Mouse (Mus musculus) frontal cortex, adult 2 months (tissue): ENCODE data around the gene Bcan. TPM values are rescaled to one million over a fixed set of nuclear protein-coding genes. Genes with fewer than 3 reads are reported as not detected.

Source experiments
- DNase-seq, 2 experiments: peaks; one replicate each; pipeline ENCODE4 v3.0.0; 2022; ENCODE audit warnings: low spot score in 1 of 2; ENCODE audit errors: extremely low spot score in 1 of 2
- polyA plus RNA-seq: library from polyadenylated mRNA; depleted of rRNA; stranded (reverse); fragments of >200 nt; gene quantifications from 2 replicates; pipeline ENCODE4 v1.2.3, GENCODE M21; 2012; rRNA removed

The Bcan gene
- 359 and 380 TPM in 2 replicates for polyA plus RNA-seq

- peak in 1 of 2 experiments; percentile 62 for DNase-seq
Observed at GRCm38 (mm10) chr3:88000181-88000580, at the start of gene Bcan. Gene Bcan, minus strand, starts transcription at chr3:88000230.

DNA sequence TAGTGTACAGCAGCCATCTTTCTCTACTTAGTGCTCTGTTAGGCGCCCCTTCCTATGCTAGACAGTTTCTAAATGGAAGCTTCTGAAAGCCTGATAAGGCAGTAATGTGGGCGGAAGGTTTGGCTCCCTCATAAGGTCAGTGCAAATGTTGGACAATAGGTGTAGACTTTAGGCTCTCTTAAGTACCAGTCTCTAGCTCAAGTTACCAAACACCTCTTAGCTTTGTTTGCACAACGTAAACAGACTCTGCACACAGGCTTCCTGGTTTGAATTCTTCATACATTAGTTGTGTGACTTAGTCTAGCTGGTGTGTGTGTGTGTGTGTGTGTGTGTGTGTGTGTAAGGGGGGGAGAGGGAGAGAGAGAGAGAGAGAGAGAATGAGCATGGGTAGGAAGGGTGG lies 49.5 kb upstream of the Bcan start:
- DNase-seq, result no peak

DNA sequence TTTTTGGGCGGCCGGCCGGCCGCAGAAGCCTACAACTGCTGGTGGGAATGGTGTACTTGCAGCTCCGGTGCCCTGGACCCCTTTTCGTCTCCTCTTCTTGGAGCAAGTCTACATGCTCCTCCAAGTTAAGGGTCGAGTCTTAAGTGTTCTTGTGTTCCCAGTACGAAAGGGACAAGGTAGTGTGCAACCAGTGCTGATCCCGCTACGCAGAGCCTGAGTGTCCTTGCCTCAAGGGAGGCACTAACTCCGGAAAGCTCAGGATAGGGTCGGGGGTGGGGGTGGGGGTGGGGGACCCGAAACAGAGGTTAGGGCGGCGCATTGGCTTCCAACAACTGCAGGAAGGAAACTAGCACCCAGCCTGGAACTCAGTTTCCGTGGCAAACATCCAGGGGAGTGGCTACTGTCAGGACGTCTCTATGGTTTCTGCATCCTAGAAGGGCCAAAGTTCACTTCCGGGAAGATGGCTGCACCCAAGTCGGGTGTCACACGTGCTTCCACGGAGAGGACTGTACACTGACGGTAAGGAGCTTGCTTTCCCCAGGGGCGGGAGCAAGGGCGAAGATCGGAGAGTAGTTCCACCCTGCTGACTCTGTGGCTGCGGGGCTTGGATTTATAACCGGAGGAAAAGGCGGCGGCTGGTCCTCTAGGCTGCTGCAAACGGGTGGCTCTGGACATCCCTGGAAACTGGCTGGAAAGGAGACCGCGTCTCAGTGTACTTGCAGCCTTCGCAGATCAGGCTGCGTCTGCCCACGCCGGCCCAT lies 42.8 kb upstream of the Bcan start, which contains the start of gene Gpatch4:
TSS of gene Gpatch4 (plus strand) at position 448 of the 761 bp plus-strand sequence.
- DNase-seq, result peak; percentile 83 to 97

GRCm38 (mm10) chr3:88035561-88036293 lies 35.7 kb upstream of the Bcan start:
- no peak for DNase-seq

GRCm38 (mm10) chr3:88033506-88033905 lies 33.5 kb upstream of the Bcan start:
- DNase-seq, result no peak

DNA sequence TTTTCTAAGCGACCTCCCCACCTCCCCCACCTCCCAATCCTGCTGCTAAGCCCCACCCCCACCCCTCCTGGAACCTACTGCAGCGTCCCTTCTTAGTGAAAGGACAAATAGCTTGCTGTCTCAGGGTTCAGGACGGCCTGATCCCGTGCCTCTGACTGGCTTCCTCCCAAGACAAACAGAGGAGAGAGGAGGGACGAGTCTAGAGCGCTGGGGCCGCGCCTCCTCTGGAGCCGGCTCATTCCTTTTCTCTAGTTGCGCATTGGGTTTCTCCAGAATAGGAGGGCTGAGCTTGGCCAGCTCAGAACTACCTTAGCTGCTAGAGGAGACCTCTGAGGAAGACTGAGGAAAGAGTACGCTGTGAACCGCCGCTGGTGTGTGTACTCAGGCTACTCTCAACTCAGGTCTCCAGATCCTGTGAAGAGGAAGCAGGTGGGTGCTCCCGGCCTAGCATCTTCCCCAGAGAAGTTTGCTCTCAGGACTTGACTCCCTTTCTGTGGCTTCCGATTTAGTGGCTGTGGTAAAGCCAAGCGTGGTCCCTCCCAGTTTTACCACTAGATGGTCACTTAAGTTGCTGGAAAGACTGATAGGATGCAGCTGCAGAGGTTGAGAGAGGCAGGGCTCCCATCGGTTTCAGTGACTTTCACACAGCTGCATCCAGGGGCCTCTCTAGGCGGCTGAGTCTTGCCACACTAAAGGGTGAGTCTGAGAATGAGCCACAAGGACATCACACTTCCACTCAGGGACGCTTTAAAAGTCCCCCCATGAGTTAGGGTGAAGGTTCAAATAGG lies 30.8 kb upstream of the Bcan start:
- DNase-seq, result peak in 1 of 2 experiments; percentile 51

- DNase-seq, result peak in 1 of 2 experiments; percentile 20
Observed at GRCm38 (mm10) chr3:88027434-88028186, 27.6 kb upstream of the Bcan start, which contains the start of gene Hapln2. Gene Hapln2, minus strand, starts transcription at chr3:88027583.

GRCm38 (mm10) chr3:88026823-88027222 lies 26.8 kb upstream of the Bcan start:
- no peak for DNase-seq

DNA sequence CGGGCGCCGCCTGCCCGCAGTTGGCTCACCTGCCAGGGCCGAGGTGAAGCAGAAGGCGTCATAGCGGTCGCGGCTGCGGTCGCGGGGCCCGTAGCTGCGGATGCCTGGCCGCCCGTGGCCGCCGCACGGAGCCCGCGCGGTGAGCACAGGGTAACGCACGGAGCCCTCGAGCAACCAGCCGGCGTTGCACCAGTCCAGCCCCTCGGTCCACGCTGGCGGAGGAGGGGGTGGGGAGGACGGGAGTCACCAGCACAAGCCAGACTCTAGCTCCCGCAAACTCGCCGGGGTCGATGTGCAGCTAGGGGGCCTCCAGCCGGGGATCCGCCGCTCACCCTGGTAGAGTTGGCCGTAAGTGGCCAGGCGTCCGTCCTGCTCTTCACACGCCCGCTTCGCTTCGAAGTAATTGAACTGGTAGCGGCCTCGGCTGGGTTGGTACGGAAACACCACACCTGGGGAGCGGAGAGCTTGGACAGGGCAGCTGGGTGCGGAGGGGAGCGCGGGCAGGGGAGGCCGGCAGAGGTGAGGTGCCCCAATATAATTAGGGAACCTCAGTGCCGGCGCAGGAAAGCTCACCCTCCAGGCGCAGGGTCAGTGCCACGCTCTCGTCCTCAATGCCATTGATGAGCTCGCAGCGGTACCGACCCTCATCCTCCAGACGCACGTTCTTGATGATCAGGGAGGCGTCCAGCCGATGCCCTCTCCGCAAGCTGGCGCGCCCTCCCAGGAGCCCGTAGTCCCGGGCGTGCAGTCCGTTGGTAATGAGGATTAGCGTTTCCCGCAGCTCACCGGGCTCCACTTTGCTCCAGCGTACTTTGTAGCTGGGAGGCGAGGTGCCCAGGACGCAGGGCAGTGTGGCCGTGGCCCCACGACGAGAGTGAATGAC lies 23.4 kb upstream of the Bcan start:
- no peak for DNase-seq

DNA sequence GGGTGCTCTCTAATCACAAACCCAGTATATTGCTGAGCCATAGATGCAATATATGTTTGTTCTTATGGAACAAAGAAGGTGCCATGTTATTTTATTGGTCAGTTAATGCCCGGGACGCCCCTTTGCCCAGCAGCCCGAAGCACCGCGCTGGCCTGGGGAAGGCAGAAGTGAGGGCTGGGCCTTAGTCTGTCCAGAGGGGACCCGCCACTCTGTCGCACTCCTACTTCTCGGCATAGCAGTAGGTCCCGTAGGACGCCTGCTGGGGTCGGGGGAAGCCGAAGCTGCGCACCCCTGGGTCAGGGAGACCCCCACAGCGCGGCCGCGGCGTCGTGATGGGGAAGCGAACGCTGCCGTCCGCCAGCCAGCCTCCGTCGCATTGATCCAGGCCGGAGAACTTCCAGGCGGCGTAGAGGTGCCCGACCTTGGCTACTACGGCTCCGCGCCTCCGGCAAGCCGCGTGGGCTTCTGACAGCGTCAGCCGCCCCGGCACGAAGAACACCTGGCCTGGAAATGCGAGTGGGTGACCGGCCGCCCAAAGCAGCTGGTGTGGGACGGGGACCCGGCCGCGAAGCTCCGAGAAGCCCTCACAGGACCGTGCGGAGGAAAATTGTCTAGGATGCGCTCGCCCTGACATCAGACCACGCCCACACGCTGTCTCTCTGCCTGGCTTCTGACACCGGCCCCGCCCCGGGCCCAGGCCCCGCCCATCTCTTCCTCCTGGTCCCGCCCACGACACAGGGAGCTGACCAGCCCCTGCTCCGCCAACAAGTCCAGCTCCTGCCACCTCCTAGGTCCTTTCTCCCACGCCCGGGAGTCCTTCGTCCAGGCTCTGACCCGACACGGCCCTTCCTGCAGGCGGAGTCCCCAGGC lies 22.5 kb upstream of the Bcan start:
- DNase-seq, result peak in 1 of 2 experiments; percentile 81

- DNase-seq, result no peak
Observed at GRCm38 (mm10) chr3:88010634-88011265, 10.7 kb upstream of the Bcan start.

DNA sequence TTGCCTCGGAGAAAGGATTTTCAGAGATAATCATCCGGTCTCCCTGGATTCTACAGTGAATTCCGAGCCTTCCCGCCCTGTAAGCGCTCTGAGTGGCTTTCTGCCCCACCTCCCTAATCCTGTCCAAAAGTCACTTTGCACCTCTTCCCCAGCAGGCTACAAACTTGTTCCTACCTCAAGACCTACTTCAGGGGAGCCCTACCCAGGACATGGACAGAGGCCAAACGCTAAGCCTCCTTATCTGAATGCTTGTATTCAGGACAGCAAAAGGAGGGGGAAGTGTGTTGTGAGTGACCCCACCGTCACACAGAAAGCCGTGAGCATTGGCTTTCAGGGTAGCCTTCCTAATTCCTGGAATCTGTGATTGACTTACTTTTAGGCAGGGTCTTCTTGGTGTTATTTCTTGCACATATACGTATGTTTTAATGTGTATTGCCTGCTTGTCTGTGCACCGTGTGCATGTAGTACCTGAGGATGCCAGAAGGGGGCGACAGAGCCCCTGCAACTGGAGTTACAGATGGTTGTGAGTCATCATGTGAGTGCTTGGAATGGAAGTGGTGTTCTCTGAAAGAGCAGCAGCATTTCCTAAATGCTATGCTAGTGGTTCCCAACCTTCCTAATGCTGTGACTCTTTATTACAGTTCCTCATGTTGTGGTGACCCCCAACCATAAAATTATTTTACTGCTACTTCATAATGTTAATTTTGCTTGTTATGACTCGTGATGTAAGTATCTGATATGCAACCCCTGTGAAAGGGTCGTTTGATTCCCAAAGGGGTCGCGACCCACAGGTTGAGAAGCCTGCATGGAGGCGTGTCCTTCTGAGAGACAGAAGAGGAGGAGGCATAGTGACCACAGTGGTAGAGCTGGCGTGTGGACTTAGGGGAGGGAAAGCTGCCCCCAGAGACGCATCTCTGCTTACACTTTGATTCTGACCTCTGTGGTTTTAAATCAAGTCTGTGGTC lies 6.1 kb upstream of the Bcan start:
- no peak for DNase-seq

- no peak for DNase-seq
Observed at GRCm38 (mm10) chr3:88002291-88002976, 2.4 kb upstream of the Bcan start.

- DNase-seq, result no peak
Observed at GRCm38 (mm10) chr3:88000816-88001595, 976 bp upstream of the Bcan start.

DNA sequence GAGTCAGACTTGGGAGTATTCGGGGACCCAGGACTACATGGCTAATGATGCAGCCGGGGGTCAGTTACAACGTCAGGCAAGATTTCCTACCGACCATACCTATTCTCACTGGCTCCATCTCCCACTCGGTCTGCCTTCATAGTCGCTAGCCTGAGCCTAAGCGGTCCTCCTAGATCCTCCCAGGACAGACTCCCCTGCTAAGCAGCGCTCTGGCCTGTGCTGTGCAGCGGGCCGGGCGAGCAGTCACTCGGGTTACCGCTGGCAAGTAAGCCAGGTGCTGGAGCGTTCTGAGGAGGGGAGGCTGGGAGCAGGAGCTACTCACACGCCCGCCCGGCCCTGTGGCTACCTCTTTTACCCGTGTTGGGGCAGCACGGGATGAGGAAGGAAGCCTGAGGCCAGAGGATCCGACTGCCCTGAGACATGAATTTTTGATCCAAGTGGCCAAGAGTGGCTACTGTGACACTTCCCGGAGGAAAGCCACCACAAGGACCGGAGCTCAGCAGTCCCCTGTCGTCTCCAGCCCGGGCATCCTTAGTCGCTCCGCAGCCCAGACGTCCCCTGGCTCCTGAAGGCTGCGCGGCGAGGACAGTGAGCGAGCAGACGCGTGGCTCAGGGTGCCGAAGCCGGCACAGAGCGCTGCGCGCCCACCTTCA lies 661 bp downstream of the Bcan start:
- no peak for DNase-seq
